Mouse (Mus musculus) myocyte (in vitro differentiated cells): ENCODE results near the gene Nxph1. TPM values are rescaled to one million over a fixed set of nuclear protein-coding genes. Genes with fewer than 3 reads are reported as not detected.

Experiments
- H3K27me3 ChIP-seq: one replicate; pipeline ENCODE4 v1.6.1; 2011; ENCODE audit not compliant: control insufficient read depth, insufficient read depth, insufficient read length
- H3K36me3 ChIP-seq: one replicate; pipeline ENCODE4 v1.6.1; 2011; ENCODE audit not compliant: control insufficient read depth, insufficient read depth
- H3K4me2 ChIP-seq: one replicate; pipeline ENCODE4 v1.6.1; 2011; ENCODE audit warnings: low read depth, control low read depth
- H3K4me3 ChIP-seq: one replicate; pipeline ENCODE4 v1.5.1; 2011; ENCODE audit warnings: mild to moderate bottlenecking, control low read depth, moderate library complexity
- H3K79me2 ChIP-seq: one replicate; pipeline ENCODE4 v1.6.1; 2011; ENCODE audit not compliant: control insufficient read depth, insufficient read depth
- H3ac ChIP-seq: one replicate; pipeline ENCODE4 v1.6.1; 2011; ENCODE audit not compliant: control insufficient read depth, insufficient read length
- CEBPB ChIP-seq: IDR thresholded peaks from 2 replicates; pipeline ENCODE4 v1.6.1; 2011; ENCODE audit warnings: mild to moderate bottlenecking, moderate library complexity; ENCODE audit not compliant: poor library complexity, insufficient read depth, severe bottlenecking
- E2F4 ChIP-seq: IDR thresholded peaks from one replicate; pipeline ENCODE4 v1.6.1; 2011; ENCODE audit warnings: mild to moderate bottlenecking, control low read depth, moderate library complexity; ENCODE audit not compliant: insufficient read depth
- MAX ChIP-seq: IDR thresholded peaks from one replicate; pipeline ENCODE4 v1.6.1; 2011; ENCODE audit warnings: low read depth, mild to moderate bottlenecking, control low read depth
- MYOD1 ChIP-seq, 3 experiments: IDR thresholded peaks; one replicate each; pipeline ENCODE4 v1.6.1; 2011; ENCODE audit warnings: control low read depth in 2 of 3, low read depth in 2 of 3, mild to moderate bottlenecking in 2 of 3, moderate library complexity in 1 of 3; ENCODE audit not compliant: insufficient read length in 2 of 3, control insufficient read depth in 1 of 3
- MYOG ChIP-seq, 3 experiments: IDR thresholded peaks; one replicate each; pipeline ENCODE4 v1.6.1; 2011; ENCODE audit warnings: control low read depth in 2 of 3, low read depth in 2 of 3, mild to moderate bottlenecking in 2 of 3; ENCODE audit not compliant: insufficient read length in 2 of 3, control insufficient read depth in 1 of 3, insufficient read depth in 1 of 3
- POLR2A ChIP-seq: IDR thresholded peaks from one replicate; pipeline ENCODE4 v1.6.1; 2011; ENCODE audit warnings: low read depth, mild to moderate bottlenecking, control low read depth, moderate library complexity; ENCODE audit not compliant: insufficient read length
- POLR2AphosphoS2 ChIP-seq: IDR thresholded peaks from one replicate; pipeline ENCODE4 v1.6.1; 2011; ENCODE audit warnings: low read depth, control low read depth; ENCODE audit not compliant: insufficient read length
- REST ChIP-seq: IDR thresholded peaks from one replicate; pipeline ENCODE4 v1.6.1; 2011; ENCODE audit warnings: mild to moderate bottlenecking, control low read depth, moderate library complexity; ENCODE audit not compliant: insufficient read depth, insufficient read length
- SRF ChIP-seq: IDR thresholded peaks from one replicate; pipeline ENCODE4 v1.6.1; 2011; ENCODE audit warnings: low read depth; ENCODE audit not compliant: control insufficient read depth, insufficient read length
- TCF12 ChIP-seq: IDR thresholded peaks from one replicate; pipeline ENCODE4 v1.6.1; 2011; ENCODE audit warnings: mild to moderate bottlenecking, control low read depth; ENCODE audit not compliant: poor library complexity, insufficient read depth, severe bottlenecking
- TCF3 ChIP-seq: IDR thresholded peaks from one replicate; pipeline ENCODE4 v1.6.1; 2011; ENCODE audit warnings: low read depth, control low read depth; ENCODE audit not compliant: insufficient read length
- USF1 ChIP-seq: IDR thresholded peaks from one replicate; pipeline ENCODE4 v1.6.1; 2011; ENCODE audit warnings: low read depth, mild to moderate bottlenecking, control low read depth, moderate library complexity
- polyA plus RNA-seq: library from polyadenylated mRNA; unstranded; fragments of >200 nt; fragmentation: generic; extraction: Trizol; gene quantifications from one replicate; pipeline ENCODE4 v1.2.1, GENCODE M21; 2012; ENCODE audit warnings: missing spikeins

Gene Nxph1
- polyA plus RNA-seq, 1 experiment = not detected

DNA sequence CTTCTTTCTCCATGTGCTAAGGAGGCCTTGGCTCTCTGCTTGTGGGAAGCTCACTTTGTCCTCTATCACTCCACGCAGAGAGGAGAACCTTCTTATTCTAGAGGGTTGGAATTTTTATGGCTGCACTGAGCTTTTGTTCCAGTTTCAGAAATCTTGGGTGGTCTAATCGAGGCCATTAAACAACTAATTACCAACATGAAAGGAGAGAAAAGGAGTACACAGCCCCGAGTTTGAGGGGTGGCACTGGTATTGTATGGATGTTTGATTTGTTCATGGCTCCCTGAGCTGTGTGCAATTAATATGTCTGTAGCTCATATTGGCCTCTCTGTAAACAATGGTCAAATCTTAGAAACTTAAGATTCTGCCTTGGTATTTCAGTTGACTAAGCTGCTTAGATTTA lies 54.5 kb downstream of the Nxph1 start:
- Histone ChIP-seq H3ac (no peak overlapping the region), H3K4me2 (no peak overlapping the region), H3K36me3 (no peaks in the 10 kb centered on the region), H3K79me2 (no peaks in the 10 kb centered on the region), H3K4me3 (no peak overlapping the region), H3K27me3 (no peaks in the 10 kb centered on the region)
- TF ChIP-seq POLR2A (no peak), TCF3 (no peak), REST (no peak), MYOG (IDR thresholded peaks at IDR 0.05; ENCODE audit: control insufficient read depth in 1 of 3, insufficient read depth in 1 of 3, insufficient read length in 2 of 3, low read depth in 2 of 3) (no peak), TCF12 (no peak), USF1 (no peak), MAX (no peak), POLR2AphosphoS2 (no peak), E2F4 (no peak), CEBPB (no peak), MYOD1 (IDR thresholded peaks at IDR 0.05; ENCODE audit: control insufficient read depth in 1 of 3, insufficient read length in 2 of 3, low read depth in 2 of 3) (no peak), SRF (no peak)

DNA sequence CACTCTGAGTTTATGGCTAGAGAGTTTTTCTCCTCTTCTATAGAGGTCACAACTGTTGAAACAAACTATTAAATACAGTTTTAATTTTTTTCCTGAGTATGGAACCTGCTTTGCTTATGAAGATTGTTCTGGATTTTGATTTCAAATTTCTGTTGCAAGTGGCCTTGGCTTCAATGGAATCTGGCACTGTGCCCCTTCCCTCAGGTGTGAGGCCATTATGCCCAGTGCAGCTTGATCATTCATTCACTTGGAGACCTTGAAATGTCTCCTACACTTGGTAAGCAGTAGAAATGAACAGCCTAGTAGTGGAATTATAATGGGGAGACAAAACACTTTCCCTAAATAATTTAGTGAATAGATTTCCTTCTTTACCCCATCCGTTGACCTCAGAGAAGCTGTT lies 78.4 kb downstream of the Nxph1 start:
- no peak overlapping the region for H3ac ChIP-seq
- no peak overlapping the region for H3K4me3 ChIP-seq
- H3K27me3 ChIP-seq = no peaks in the 10 kb centered on the region
- H3K4me2 ChIP-seq = no peak overlapping the region
- H3K36me3 ChIP-seq = no peaks in the 10 kb centered on the region
- no peaks in the 10 kb centered on the region for H3K79me2 ChIP-seq
- no peak for TF ChIP-seq REST

DNA sequence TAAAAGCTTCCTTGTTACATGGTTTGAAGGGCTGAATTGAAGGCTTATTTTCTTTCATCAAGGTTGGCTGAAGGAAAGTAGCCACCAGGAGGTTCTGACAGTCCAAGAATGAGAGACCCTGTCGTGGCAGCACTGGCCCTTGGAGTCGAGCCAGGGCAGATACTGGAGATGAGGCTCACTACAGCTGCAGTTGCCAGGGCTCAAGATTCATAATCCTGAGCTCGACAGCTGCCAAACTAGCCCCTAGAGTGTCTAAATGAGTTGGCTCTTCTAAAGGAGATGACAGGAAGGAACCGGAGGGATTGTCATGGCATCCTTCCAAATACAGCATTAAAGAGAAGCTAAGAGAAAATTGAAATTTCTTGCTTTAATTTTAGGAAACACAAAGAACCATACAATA lies 78.9 kb downstream of the Nxph1 start:
- Histone ChIP-seq H3K4me3 (no peak overlapping the region), H3K79me2 (no peaks in the 10 kb centered on the region), H3K36me3 (no peaks in the 10 kb centered on the region), H3K4me2 (no peak overlapping the region), H3K27me3 (no peaks in the 10 kb centered on the region), H3ac (no peak overlapping the region)
- TF ChIP-seq POLR2A (no peak), E2F4 (no peak), USF1 (no peak), MYOG (IDR thresholded peaks at IDR 0.05; ENCODE audit: control insufficient read depth in 1 of 3, insufficient read depth in 1 of 3, insufficient read length in 2 of 3, low read depth in 2 of 3) (no peak), CEBPB (no peak), MYOD1 (IDR thresholded peaks at IDR 0.05; ENCODE audit: control insufficient read depth in 1 of 3, insufficient read length in 2 of 3, low read depth in 2 of 3) (no peak), TCF12 (no peak), SRF (no peak), POLR2AphosphoS2 (no peak), MAX (no peak), TCF3 (no peak)

DNA sequence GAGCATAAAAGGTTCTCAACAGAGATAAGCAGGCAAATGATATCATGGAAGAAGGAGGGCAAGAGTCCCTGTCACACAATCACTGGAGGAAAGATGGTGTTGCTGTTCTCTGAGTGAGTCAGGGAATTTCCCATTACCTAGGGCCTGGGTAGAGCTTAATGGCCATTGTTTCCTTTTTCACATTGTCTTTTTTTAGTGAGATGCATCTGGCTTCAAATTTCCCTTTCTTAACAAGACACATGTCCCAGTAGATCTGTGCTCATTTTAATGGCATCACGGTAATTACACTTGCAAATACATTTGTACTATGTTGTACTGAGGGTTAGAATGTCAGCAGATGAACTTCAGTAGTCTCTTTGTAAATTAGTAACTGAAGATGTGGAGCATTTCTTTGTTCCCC lies 80.3 kb downstream of the Nxph1 start:
- no peak overlapping the region for H3K4me2 ChIP-seq
- no peak overlapping the region for H3K4me3 ChIP-seq
- H3K27me3 ChIP-seq = no peaks in the 10 kb centered on the region
- no peaks in the 10 kb centered on the region for H3K36me3 ChIP-seq
- TF ChIP-seq POLR2AphosphoS2 = no peak
- no peak for TF ChIP-seq POLR2A
- TF ChIP-seq USF1 = no peak
- TF ChIP-seq MYOG (IDR thresholded peaks at IDR 0.05; ENCODE audit: control insufficient read depth in 1 of 3, insufficient read depth in 1 of 3, insufficient read length in 2 of 3, low read depth in 2 of 3) = no peak
- no peak for TF ChIP-seq REST
- no peak for TF ChIP-seq MYOD1 (IDR thresholded peaks at IDR 0.05; ENCODE audit: control insufficient read depth in 1 of 3, insufficient read length in 2 of 3, low read depth in 2 of 3)
- no peak for TF ChIP-seq CEBPB
- TF ChIP-seq TCF3 = no peak
- no peak for TF ChIP-seq E2F4
- TF ChIP-seq TCF12 = no peak
- TF ChIP-seq SRF = no peak
- no peak for TF ChIP-seq MAX
- H3ac ChIP-seq = no peak overlapping the region
- H3K79me2 ChIP-seq = no peaks in the 10 kb centered on the region

DNA sequence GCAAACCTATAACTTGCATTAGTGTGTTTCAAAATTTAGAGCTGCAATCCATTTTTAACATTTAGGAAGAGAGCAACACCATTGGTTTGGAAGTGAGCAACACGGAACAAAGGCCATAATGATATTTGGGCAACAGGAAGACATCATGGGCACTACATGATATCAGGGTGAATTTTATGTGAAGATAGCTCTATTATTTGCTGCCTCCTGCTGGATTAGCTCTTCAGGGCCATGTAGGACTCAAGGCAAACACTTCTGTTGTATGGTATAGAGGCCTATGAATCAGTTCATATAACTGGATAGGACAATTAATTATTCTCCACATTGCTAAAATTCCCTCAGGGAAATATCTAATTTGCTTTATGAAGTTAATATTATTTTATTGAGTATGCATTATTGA lies 91.1 kb downstream of the Nxph1 start:
- Histone ChIP-seq H3K79me2 (no peaks in the 10 kb centered on the region), H3K27me3 (no peaks in the 10 kb centered on the region), H3K4me2 (no peak overlapping the region), H3K4me3 (no peak overlapping the region), H3ac (no peak overlapping the region), H3K36me3 (no peaks in the 10 kb centered on the region)
- TF ChIP-seq MAX = no peak
- no peak for TF ChIP-seq POLR2A
- no peak for TF ChIP-seq SRF
- TF ChIP-seq MYOD1 (IDR thresholded peaks at IDR 0.05; ENCODE audit: control insufficient read depth in 1 of 3, insufficient read length in 2 of 3, low read depth in 2 of 3) = no peak
- TF ChIP-seq TCF12 = no peak
- TF ChIP-seq MYOG (IDR thresholded peaks at IDR 0.05; ENCODE audit: control insufficient read depth in 1 of 3, insufficient read depth in 1 of 3, insufficient read length in 2 of 3, low read depth in 2 of 3) = no peak
- no peak for TF ChIP-seq E2F4
- TF ChIP-seq POLR2AphosphoS2 = no peak
- no peak for TF ChIP-seq CEBPB
- no peak for TF ChIP-seq REST
- TF ChIP-seq TCF3 = no peak
- no peak for TF ChIP-seq USF1
